Mouse (Mus musculus) MEL (cell line): ENCODE measurements around the gene Sapcd1. TPM values are rescaled to one million over a fixed set of nuclear protein-coding genes. Genes with fewer than 3 reads are reported as not detected.

Experiments
- DNase-seq: peaks from one replicate; pipeline ENCODE4 v3.0.0; 2011; ENCODE audit warnings: low read depth, low spot score
- H3K27ac ChIP-seq: 2 replicates; pipeline ENCODE4 v1.5.1; 2012; ENCODE audit warnings: low read depth, mild to moderate bottlenecking, control low read depth, low read length, moderate library complexity; ENCODE audit not compliant: control insufficient read depth
- H3K27me3 ChIP-seq, 2 experiments: fragments of 150-350 bp in 1 of 2; sonication (generic) in 1 of 2; 2 replicates each; pipeline ENCODE4 v1.6.1; 2012; ENCODE audit warnings: low read length in 2 of 2, mild to moderate bottlenecking in 2 of 2, improper control_type of control experiment in 1 of 2, moderate library complexity in 1 of 2; ENCODE audit not compliant: insufficient read depth in 2 of 2, control insufficient read depth in 1 of 2
- H3K36me3 ChIP-seq, 2 experiments: 2 replicates each; pipeline ENCODE4 v1.6.1; 2012 to 2014; ENCODE audit warnings: low read length in 2 of 2, improper control_type of control experiment in 1 of 2, inconsistent platforms in 1 of 2, mild to moderate bottlenecking in 1 of 2; ENCODE audit not compliant: insufficient read depth in 2 of 2, control insufficient read depth in 1 of 2
- H3K4me1 ChIP-seq, 2 experiments: fragments of 150-350 bp in 1 of 2; sonication (generic) in 1 of 2; 2 replicates each; pipeline ENCODE4 v1.6.1; 2012; ENCODE audit warnings: low read length in 2 of 2, improper control_type of control experiment in 1 of 2, mild to moderate bottlenecking in 1 of 2; ENCODE audit not compliant: insufficient read depth in 2 of 2, control insufficient read depth in 1 of 2
- H3K4me3 ChIP-seq, 2 experiments: fragments of 150-350 bp in 1 of 2; sonication (generic) in 1 of 2; 2 replicates each; pipeline ENCODE4 v1.5.1; 2012; ENCODE audit warnings: low read depth in 2 of 2, low read length in 2 of 2, mild to moderate bottlenecking in 2 of 2, moderate library complexity in 2 of 2, control low read depth in 1 of 2, improper control_type of control experiment in 1 of 2; ENCODE audit not compliant: control insufficient read depth in 1 of 2, insufficient read depth in 1 of 2
- H3K79me2 ChIP-seq: 2 replicates; pipeline ENCODE4 v1.6.1; 2012; ENCODE audit warnings: mild to moderate bottlenecking, low read length, moderate library complexity; ENCODE audit not compliant: control insufficient read depth, poor library complexity, insufficient read depth
- H3K9ac ChIP-seq: 2 replicates; pipeline ENCODE4 v1.6.1; 2012; ENCODE audit warnings: low read depth, mild to moderate bottlenecking, control low read depth, low read length, moderate library complexity; ENCODE audit not compliant: control insufficient read depth, poor library complexity, severe bottlenecking
- H3K9me3 ChIP-seq: fragments of 150-350 bp; sonication (generic); replicated peaks from 2 replicates; pipeline ENCODE4 v1.6.1; 2012; ENCODE audit warnings: mild to moderate bottlenecking, low read length, improper control_type of control experiment, moderate library complexity; ENCODE audit not compliant: insufficient read depth
- BHLHE40 ChIP-seq: IDR thresholded peaks from 2 replicates; pipeline ENCODE4 v1.6.1; 2012; ENCODE audit warnings: low read depth, mild to moderate bottlenecking, inconsistent platforms, low read length, improper control_type of control experiment, borderline replicate concordance
- CHD1 ChIP-seq: IDR thresholded peaks from 2 replicates; pipeline ENCODE4 v1.6.1; 2012; ENCODE audit warnings: low read depth, mild to moderate bottlenecking, inconsistent platforms, low read length, improper control_type of control experiment
- CHD2 ChIP-seq: IDR thresholded peaks from 2 replicates; pipeline ENCODE4 v1.6.1; 2011; ENCODE audit warnings: low read length, improper control_type of control experiment
- CTCF ChIP-seq, 3 experiments: IDR thresholded peaks in 2 of 3; conservative IDR thresholded peaks in 1 of 3; 2 replicates each; pipeline ENCODE4 v1.5.1; 2011 to 2012; ENCODE audit warnings: low read length in 3 of 3, low read depth in 2 of 3, mild to moderate bottlenecking in 2 of 3, improper control_type of control experiment in 1 of 3, inconsistent platforms in 1 of 3, mixed read lengths in 1 of 3, moderate library complexity in 1 of 3; ENCODE audit not compliant: control insufficient read depth in 1 of 3, insufficient read depth in 1 of 3, poor library complexity in 1 of 3, severe bottlenecking in 1 of 3
- E2F4 ChIP-seq: IDR thresholded peaks from 2 replicates; pipeline ENCODE4 v1.6.1; 2011; ENCODE audit warnings: low read depth, low read length, improper control_type of control experiment, borderline replicate concordance
- ELF1 ChIP-seq: IDR thresholded peaks from 2 replicates; pipeline ENCODE4 v1.6.1; 2014; ENCODE audit warnings: low read depth, mild to moderate bottlenecking, inconsistent platforms, low read length, improper control_type of control experiment, moderate library complexity
- EP300 ChIP-seq, 2 experiments: IDR thresholded peaks; 2 replicates each; pipeline ENCODE4 v1.6.1; 2011; ENCODE audit warnings: improper control_type of control experiment in 2 of 2, low read length in 2 of 2, low read depth in 1 of 2, mild to moderate bottlenecking in 1 of 2
- ETS1 ChIP-seq: IDR thresholded peaks from 2 replicates; pipeline ENCODE4 v1.6.1; 2012; ENCODE audit warnings: low read depth, mild to moderate bottlenecking, inconsistent platforms, low read length, improper control_type of control experiment, moderate library complexity
- GABPA ChIP-seq: IDR thresholded peaks from 2 replicates; pipeline ENCODE4 v1.6.1; 2012; ENCODE audit warnings: low read depth, mild to moderate bottlenecking, inconsistent platforms, low read length, improper control_type of control experiment, moderate library complexity
- GATA1 ChIP-seq: IDR thresholded peaks from 2 replicates; pipeline ENCODE4 v1.6.1; 2011; ENCODE audit warnings: low read depth, low read length, improper control_type of control experiment
- HCFC1 ChIP-seq: IDR thresholded peaks from 2 replicates; pipeline ENCODE4 v1.6.1; 2012; ENCODE audit warnings: low read depth, mild to moderate bottlenecking, inconsistent platforms, low read length, improper control_type of control experiment, moderate library complexity
- JUND ChIP-seq: IDR thresholded peaks from 2 replicates; pipeline ENCODE4 v1.6.1; 2011; ENCODE audit warnings: low read depth, mild to moderate bottlenecking, improper control_type of control experiment, low read length
- KAT2A ChIP-seq: conservative IDR thresholded peaks from 2 replicates; pipeline ENCODE4 v1.6.1; 2012; ENCODE audit warnings: low read depth, low read length, improper control_type of control experiment, inconsistent platforms
- MAX ChIP-seq: IDR thresholded peaks from 2 replicates; pipeline ENCODE4 v1.6.1; 2011; ENCODE audit warnings: low read length, improper control_type of control experiment
- MAZ ChIP-seq: IDR thresholded peaks from 2 replicates; pipeline ENCODE4 v1.6.1; 2012; ENCODE audit warnings: low read depth, mild to moderate bottlenecking, inconsistent platforms, low read length, improper control_type of control experiment
- MXI1 ChIP-seq: IDR thresholded peaks from 2 replicates; pipeline ENCODE4 v1.6.1; 2011; ENCODE audit warnings: mild to moderate bottlenecking, low read depth, low read length, improper control_type of control experiment
- MYB ChIP-seq: IDR thresholded peaks from 2 replicates; pipeline ENCODE4 v1.6.1; 2011; ENCODE audit warnings: mild to moderate bottlenecking, low read depth, low read length, improper control_type of control experiment
- MYC ChIP-seq: IDR thresholded peaks from 2 replicates; pipeline ENCODE4 v1.6.1; 2011; ENCODE audit warnings: low read depth, mild to moderate bottlenecking, low read length, improper control_type of control experiment, moderate library complexity
- NELFE ChIP-seq: IDR thresholded peaks from 2 replicates; pipeline ENCODE4 v1.6.1; 2011; ENCODE audit warnings: low read depth, low read length, improper control_type of control experiment
- NRF1 ChIP-seq: IDR thresholded peaks from 2 replicates; pipeline ENCODE4 v1.6.1; 2014; ENCODE audit warnings: low read depth, mild to moderate bottlenecking, inconsistent platforms, low read length, improper control_type of control experiment, moderate library complexity; ENCODE audit not compliant: poor library complexity, insufficient read depth, severe bottlenecking
- POLR2A ChIP-seq, 2 experiments: IDR thresholded peaks; 2 replicates each; pipeline ENCODE4 v1.6.1; 2011 to 2012; ENCODE audit warnings: low read length in 2 of 2, mild to moderate bottlenecking in 2 of 2, control low read depth in 1 of 2, improper control_type of control experiment in 1 of 2, low read depth in 1 of 2, moderate library complexity in 1 of 2; ENCODE audit not compliant: control insufficient read depth in 1 of 2, insufficient read depth in 1 of 2, poor library complexity in 1 of 2
- POLR2AphosphoS2 ChIP-seq: IDR thresholded peaks from 2 replicates; pipeline ENCODE4 v1.6.1; 2011; ENCODE audit warnings: low read length, improper control_type of control experiment
- POLR2AphosphoS5 ChIP-seq: IDR thresholded peaks from 2 replicates; pipeline ENCODE4 v1.6.1; 2012; ENCODE audit warnings: low read depth, borderline replicate concordance, mild to moderate bottlenecking, inconsistent platforms, low read length, moderate library complexity, mixed read lengths
- RAD21 ChIP-seq: IDR thresholded peaks from 2 replicates; pipeline ENCODE4 v1.6.1; 2011; ENCODE audit warnings: mild to moderate bottlenecking, low read depth, low read length, improper control_type of control experiment
- RCOR1 ChIP-seq: IDR thresholded peaks from 2 replicates; pipeline ENCODE4 v1.6.1; 2012; ENCODE audit warnings: low read depth, mild to moderate bottlenecking, inconsistent platforms, low read length, improper control_type of control experiment
- SMC3 ChIP-seq: IDR thresholded peaks from 2 replicates; pipeline ENCODE4 v1.6.1; 2011; ENCODE audit warnings: low read depth, low read length, improper control_type of control experiment
- TAL1 ChIP-seq: IDR thresholded peaks from 2 replicates; pipeline ENCODE4 v1.6.1; 2012; ENCODE audit warnings: mild to moderate bottlenecking, inconsistent platforms, low read length, moderate library complexity, mixed read lengths
- TBP ChIP-seq: IDR thresholded peaks from 2 replicates; pipeline ENCODE4 v1.8.0; 2011; ENCODE audit warnings: low read depth, low read length, improper control_type of control experiment
- TCF12 ChIP-seq: IDR thresholded peaks from 2 replicates; pipeline ENCODE4 v1.6.1; 2014; ENCODE audit warnings: low read depth, mild to moderate bottlenecking, inconsistent platforms, low read length, improper control_type of control experiment, moderate library complexity
- UBTF ChIP-seq: IDR thresholded peaks from 2 replicates; pipeline ENCODE4 v1.6.1; 2012; ENCODE audit warnings: low read depth, mild to moderate bottlenecking, inconsistent platforms, low read length, improper control_type of control experiment, moderate library complexity, borderline replicate concordance; ENCODE audit not compliant: insufficient read depth
- USF1 ChIP-seq: IDR thresholded peaks from 2 replicates; pipeline ENCODE4 v1.6.1; 2014; ENCODE audit warnings: low read depth, mild to moderate bottlenecking, inconsistent platforms, low read length, improper control_type of control experiment, moderate library complexity
- USF2 ChIP-seq, 2 experiments: IDR thresholded peaks; 2 replicates each; pipeline ENCODE4 v1.6.1; 2011 to 2012; ENCODE audit warnings: improper control_type of control experiment in 2 of 2, low read length in 2 of 2, borderline replicate concordance in 1 of 2, inconsistent platforms in 1 of 2, low read depth in 1 of 2, mild to moderate bottlenecking in 1 of 2; ENCODE audit not compliant: insufficient read depth in 1 of 2
- ZC3H11A ChIP-seq: IDR thresholded peaks from 2 replicates; pipeline ENCODE4 v1.6.1; 2012; ENCODE audit warnings: low read depth, mild to moderate bottlenecking, inconsistent platforms, low read length, improper control_type of control experiment
- ZKSCAN1 ChIP-seq: IDR thresholded peaks from 2 replicates; pipeline ENCODE4 v1.6.1; 2012; ENCODE audit warnings: low read depth, mild to moderate bottlenecking, inconsistent platforms, low read length, improper control_type of control experiment, moderate library complexity
- ZMIZ1 ChIP-seq: IDR thresholded peaks from 2 replicates; pipeline ENCODE4 v1.6.1; 2012; ENCODE audit warnings: low read depth, mild to moderate bottlenecking, inconsistent platforms, low read length, improper control_type of control experiment, moderate library complexity
- ZNF384 ChIP-seq: IDR thresholded peaks from 2 replicates; pipeline ENCODE4 v1.6.1; 2012; ENCODE audit warnings: low read depth, mild to moderate bottlenecking, inconsistent platforms, low read length, improper control_type of control experiment
- polyA plus RNA-seq, 2 experiments: library from polyadenylated mRNA; stranded (reverse) in 1 of 2; unstranded in 1 of 2; fragments of >175 nt in 1 of 2; fragments of >200 nt in 1 of 2; gene quantifications; 2 replicates each; pipeline versions ENCODE4 v1.2.1 to v1.2.4; 2012; ENCODE audit warnings: low replicate concordance in 2 of 2, low read depth in 1 of 2; ENCODE audit not compliant: insufficient read length in 2 of 2, insufficient read depth in 1 of 2, missing spikeins in 1 of 2
- total RNA-seq: library from RNA; depleted of rRNA; stranded (reverse); fragments of 300-350 nt; gene quantifications from 2 replicates; pipeline ENCODE4 v1.2.3, GENCODE M21; 2012

The Sapcd1 gene
- total and polyA plus RNA-seq, 3 experiments, result 124 to 164 TPM; not detected in 1

DNA sequence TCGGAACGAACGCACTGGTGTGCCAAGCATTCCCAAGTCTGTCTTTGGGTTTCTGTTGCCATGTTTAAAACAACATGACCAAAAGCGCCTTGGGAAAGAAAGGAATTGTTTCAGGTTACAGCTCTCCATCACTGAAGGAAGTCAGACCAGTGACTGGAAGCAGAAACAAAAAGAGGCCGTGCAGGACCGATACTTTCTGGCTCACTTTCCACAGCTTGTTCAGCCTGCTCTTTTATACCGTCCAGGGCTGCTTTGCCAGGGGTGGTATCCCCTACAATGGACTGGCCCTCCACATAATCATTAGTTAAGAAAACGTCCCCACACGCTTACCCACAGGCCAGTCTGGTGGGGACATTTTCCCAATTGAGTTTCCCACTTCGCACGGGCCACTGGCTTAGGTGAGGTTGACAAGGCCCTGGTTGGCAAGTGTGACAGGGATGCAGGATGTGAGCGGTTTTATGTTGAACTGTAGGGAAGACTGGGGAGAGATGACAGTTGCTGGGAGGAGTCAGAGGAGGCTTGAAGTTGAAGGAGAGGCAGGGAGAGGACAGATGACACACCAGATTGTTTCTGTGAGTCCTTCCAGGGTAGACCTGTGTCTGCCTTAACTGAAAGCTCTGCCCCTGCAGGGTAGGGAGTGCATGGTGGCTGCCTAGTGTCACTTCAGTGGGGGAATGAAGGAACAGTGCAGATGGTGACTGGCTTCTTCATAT, 25.5 kb downstream of the Sapcd1 start:
- peaks cover 74% of the 10 kb centered on the region for H3K79me2 ChIP-seq
- H3K27ac ChIP-seq, result peak overlapping the region; percentile 99
- H3K9me3 ChIP-seq, result no peaks in the 10 kb centered on the region
- H3K4me1 ChIP-seq, result peaks cover 0 to 10% of the 10 kb centered on the region in 2 experiments; a peak in 2 of 4 replicates
- peak; percentile 78 for DNase-seq
- peak overlapping the region; percentile 100 for H3K9ac ChIP-seq
- peaks cover 0 to 7% of the 10 kb centered on the region in 2 experiments; a peak in 3 of 4 replicates for H3K36me3 ChIP-seq
- peak overlapping the region; percentile 64 to 89 for H3K4me3 ChIP-seq
- no peaks in the 10 kb centered on the region for H3K27me3 ChIP-seq
- peak in 1 of 2 experiments; percentile 47; a peak in 2 of 4 replicates for TF ChIP-seq EP300 (IDR thresholded peaks at IDR 0.05; ENCODE audit: low read depth in 1 of 2, low read length in 2 of 2)
- peak; percentile 49 to 82; a peak in 3 of 4 replicates for TF ChIP-seq POLR2A (IDR thresholded peaks at IDR 0.05; ENCODE audit: control insufficient read depth in 1 of 2, insufficient read depth in 1 of 2, low read depth in 1 of 2, low read length in 2 of 2, poor library complexity in 1 of 2)
- TF ChIP-seq TBP, result peak; percentile 92
- TF ChIP-seq NELFE, result peak; percentile 78
- no peak for TF ChIP-seq RCOR1
- TF ChIP-seq SMC3, result no peak
- no peak for TF ChIP-seq RAD21
- TF ChIP-seq UBTF, result no peak
- TF ChIP-seq CHD2, result no peak
- no peak for TF ChIP-seq USF1
- no peak for TF ChIP-seq HCFC1
- TF ChIP-seq TCF12, result no peak
- no peak for TF ChIP-seq ELF1
- peak; percentile 56; the same call in 1 of the 2 replicates for TF ChIP-seq ZMIZ1
- TF ChIP-seq MAX, result no peak
- TF ChIP-seq NRF1, result no peak
- no peak for TF ChIP-seq ETS1
- peak; percentile 21; the same call in 1 of the 2 replicates for TF ChIP-seq TAL1
- no peak for TF ChIP-seq BHLHE40
- 0 out of 2 replicates have a peak, but pooled peaks have one; percentile 46 for TF ChIP-seq MYB
- no peak for TF ChIP-seq ZNF384
- TF ChIP-seq E2F4, result no peak
- TF ChIP-seq ZKSCAN1, result no peak
- TF ChIP-seq KAT2A, result no peak
- TF ChIP-seq MAZ, result no peak
- TF ChIP-seq CHD1, result peak; percentile 70
- TF ChIP-seq MYC, result peak; percentile 40; the same call in 1 of the 2 replicates
- no peak for TF ChIP-seq GATA1
- TF ChIP-seq POLR2AphosphoS2, result no peak; the same call in 1 of the 2 replicates
- TF ChIP-seq ZC3H11A, result no peak
- no peak for TF ChIP-seq USF2 (IDR thresholded peaks at IDR 0.05; ENCODE audit: borderline replicate concordance in 1 of 2, insufficient read depth in 1 of 2, low read depth in 1 of 2, low read length in 2 of 2)
- peak; percentile 61 for TF ChIP-seq MXI1
- no peak for TF ChIP-seq GABPA
- no peak for TF ChIP-seq CTCF (IDR thresholded peaks at IDR 0.05 in 2 of 3, conservative IDR thresholded peaks at IDR 0.05 in 1 of 3; ENCODE audit: control insufficient read depth in 1 of 3, insufficient read depth in 1 of 3, low read depth in 2 of 3, low read length in 3 of 3, poor library complexity in 1 of 3, severe bottlenecking in 1 of 3)
- TF ChIP-seq POLR2AphosphoS5, result peak; percentile 69; the same call in 1 of the 2 replicates
- no peak for TF ChIP-seq JUND
